Mouse (Mus musculus): ENCODE results near the gene Grin3a.
"Not testable (repeated sequence)": the region's sequence is repeated elsewhere in the genome, so short reads cannot be mapped to it uniquely, and the experiment has no call there.

Grin3a gene

DNA sequence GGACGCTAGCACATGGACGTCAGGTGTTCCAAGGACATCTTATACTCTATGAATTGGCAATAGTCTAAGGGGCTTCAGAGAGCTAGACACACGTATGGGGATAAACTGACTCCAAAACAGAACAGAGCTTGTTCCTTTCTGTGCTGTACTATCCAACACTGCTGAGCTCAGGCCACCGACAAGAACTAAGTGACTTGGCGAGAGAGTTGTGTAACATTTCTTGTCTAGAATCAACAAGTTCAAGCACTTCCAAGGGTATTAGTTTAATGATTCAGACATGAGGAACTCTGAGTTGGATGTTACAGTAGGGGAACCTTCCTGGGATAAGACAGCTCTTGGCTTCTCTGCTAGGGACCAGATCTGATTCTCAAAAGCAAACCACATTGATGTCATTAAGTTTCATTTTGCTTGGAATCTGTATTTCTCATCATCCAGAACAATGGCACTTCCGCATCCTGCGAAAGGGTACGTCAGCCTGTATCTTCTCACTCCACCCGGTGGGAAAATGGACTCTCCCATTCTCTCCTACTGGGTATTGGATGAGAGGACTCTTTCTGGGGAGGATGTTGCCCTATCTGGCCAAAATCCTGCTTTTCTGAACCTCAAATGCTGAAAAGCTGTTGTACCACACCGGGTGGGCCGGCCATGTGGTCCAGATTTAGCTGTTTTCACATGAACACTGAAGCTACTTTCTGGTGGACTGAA lies 165.2 kb downstream of the Grin3a start:
- DNase-seq (ENCODE audit: low spot score in 2 of 2) = no peak

- DNase-seq (ENCODE audit: low spot score in 2 of 2) = no peak
Observed at GRCm38 (mm10) chr4:49676790-49677189, 168.8 kb downstream of the Grin3a start.

DNA sequence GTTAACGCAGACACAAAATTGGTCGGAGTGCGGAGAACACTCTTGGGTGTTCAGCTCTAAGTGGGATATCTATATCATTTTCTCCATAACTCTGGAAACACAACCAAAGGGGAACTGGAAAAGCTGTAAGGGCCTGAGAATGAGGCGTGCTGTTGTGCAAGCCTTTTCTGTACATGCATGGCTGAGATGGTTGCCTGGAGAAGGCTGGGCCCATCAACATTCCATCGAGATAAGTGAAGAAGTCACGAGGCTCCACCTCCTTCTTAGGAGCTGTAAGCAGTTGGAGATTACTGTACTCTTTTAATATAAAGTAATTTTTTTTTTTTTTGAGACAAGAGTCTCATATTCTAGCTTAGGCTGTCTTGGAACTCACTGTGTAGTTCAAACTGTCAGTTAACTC lies 169.5 kb downstream of the Grin3a start:
- DNase-seq (ENCODE audit: low spot score in 2 of 2) = no peak

DNA sequence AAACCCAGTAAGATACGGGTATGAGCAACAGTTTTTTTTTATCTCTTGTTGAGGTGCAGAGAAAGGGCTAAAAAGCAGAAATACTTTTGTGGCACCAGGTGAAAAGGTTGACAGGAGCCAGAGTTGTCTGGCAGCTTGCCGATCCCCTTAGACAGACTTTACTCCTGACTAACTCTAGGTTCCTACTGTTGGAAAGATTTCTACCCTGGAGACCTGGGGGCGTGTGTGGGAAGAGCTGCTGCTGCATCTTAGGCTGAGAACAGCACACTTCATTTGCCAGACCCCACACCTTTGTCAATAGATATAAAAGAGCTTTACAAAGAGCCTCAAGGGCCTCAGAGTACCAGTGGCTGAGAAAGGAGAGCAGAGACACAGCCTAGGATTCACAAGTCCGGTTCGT lies 180.7 kb downstream of the Grin3a start:
- DNase-seq (ENCODE audit: low spot score in 2 of 2) = no peak

GRCm38 (mm10) chr4:49662231-49662630 lies 183.3 kb downstream of the Grin3a start:
- no peak for DNase-seq (ENCODE audit: low spot score in 2 of 2)

GRCm38 (mm10) chr4:49661664-49662063 lies 183.9 kb downstream of the Grin3a start:
- DNase-seq (ENCODE audit: low spot score in 2 of 2) = no peak

DNA sequence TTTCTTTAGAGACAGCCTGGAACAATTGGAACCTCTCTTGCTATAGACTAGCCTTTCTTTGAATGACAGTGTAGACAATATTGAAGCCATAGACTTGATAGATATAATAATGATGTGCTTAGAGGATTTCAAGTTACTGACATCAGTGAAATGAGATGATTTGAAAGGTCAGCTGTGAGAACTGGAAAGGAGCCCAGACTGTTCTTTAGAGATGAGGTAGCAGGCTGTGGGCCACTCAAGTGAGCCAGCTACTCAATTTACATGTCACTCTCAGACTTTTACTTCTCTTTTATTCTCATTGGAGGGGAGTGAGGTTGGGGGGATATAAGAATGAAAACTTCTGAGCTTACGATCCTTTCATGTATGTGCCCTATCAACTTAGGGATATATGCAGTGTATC lies 186.1 kb downstream of the Grin3a start:
- no peak for DNase-seq (ENCODE audit: low spot score in 2 of 2)

DNA sequence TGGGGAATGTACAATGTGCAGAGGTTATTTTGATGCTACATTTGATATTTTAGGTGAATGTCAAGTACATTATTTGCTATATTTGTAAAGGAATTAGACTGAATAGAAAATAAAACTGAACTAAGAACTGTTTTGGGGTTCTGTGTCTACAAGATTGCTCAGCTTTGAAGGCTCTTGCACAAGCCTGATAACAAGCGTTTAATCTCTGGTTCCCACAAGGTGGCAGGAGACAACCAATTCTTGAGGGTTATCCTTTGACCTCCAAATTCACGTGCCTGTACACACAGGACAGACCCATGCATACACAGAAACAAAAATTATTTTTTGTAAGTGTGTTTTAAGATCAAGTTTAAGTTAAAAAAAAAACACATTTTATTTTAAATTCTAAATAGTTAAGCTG lies 205.6 kb downstream of the Grin3a start:
- no peak for DNase-seq (ENCODE audit: low spot score in 2 of 2)

- DNase-seq (ENCODE audit: low spot score in 2 of 2) = no peak
Observed at GRCm38 (mm10) chr4:49637821-49638220, 207.7 kb downstream of the Grin3a start.

- DNase-seq (ENCODE audit: low spot score in 2 of 2) = no peak
Observed at GRCm38 (mm10) chr4:49632139-49632481, 213.4 kb downstream of the Grin3a start.

- peak; percentile 94 to 95 for DNase-seq (ENCODE audit: low spot score in 2 of 2)
Observed at GRCm38 (mm10) chr4:49631319-49632138, 214.0 kb downstream of the Grin3a start, which contains the start of gene Rnf20. TSS of gene Rnf20 (plus strand) at chr4:49632006.

DNA sequence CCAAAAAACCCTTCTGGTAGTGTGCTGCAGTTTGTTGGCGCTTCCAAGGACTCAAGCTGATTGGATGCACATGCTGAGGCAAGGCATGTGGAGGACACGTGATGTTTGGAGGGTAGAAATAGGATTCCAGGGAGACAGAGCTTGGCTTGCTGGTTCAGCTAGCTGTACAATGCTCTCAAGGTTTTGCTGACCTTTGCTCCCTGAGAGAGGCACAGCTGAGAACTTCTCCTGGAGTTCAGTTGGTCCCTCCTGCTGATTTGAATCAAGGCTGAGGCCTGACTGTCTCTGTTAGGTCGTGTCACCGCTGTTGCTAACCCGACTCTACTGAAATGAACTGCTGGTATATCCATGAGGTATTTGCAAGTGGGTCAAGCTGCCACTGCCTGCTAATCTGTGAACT lies 216.6 kb downstream of the Grin3a start:
- no peak for DNase-seq (ENCODE audit: low spot score in 2 of 2)

GRCm38 (mm10) chr4:49626973-49627372 lies 218.6 kb downstream of the Grin3a start:
- DNase-seq (ENCODE audit: low spot score in 2 of 2) = peak; percentile 39 to 71

GRCm38 (mm10) chr4:49624969-49625368 lies 220.6 kb downstream of the Grin3a start:
- not testable (repeated sequence) for DNase-seq (ENCODE audit: low spot score in 2 of 2)

- DNase-seq (ENCODE audit: low spot score in 2 of 2) = no peak
Observed at GRCm38 (mm10) chr4:49623916-49624315, 221.6 kb downstream of the Grin3a start.

GRCm38 (mm10) chr4:49622272-49622671 lies 223.3 kb downstream of the Grin3a start:
- no peak for DNase-seq (ENCODE audit: low spot score in 2 of 2)

GRCm38 (mm10) chr4:49619861-49620260 lies 225.7 kb downstream of the Grin3a start:
- not testable (repeated sequence) for DNase-seq (ENCODE audit: low spot score in 2 of 2)

GRCm38 (mm10) chr4:49616924-49617323 lies 228.6 kb downstream of the Grin3a start:
- DNase-seq (ENCODE audit: low spot score in 2 of 2) = no peak

Measured in frontal cortex, postnatal 10 days (tissue).